Mouse (Mus musculus): Measurements from ENCODE around the gene Arhgap22. TPM values are rescaled to one million over a fixed set of nuclear protein-coding genes. Genes with fewer than 3 reads are reported as not detected.
A peak's percentile ranks its signal among the peaks of the same experiment; 100 is the strongest.

Arhgap22 gene
- total and polyA plus RNA-seq, 2 experiments from 2014 or later, result 1.5 to 4.2 TPM

GRCm38 (mm10) chr14:33287920-33288319 is 74.1 kb downstream of the Arhgap22 start:
- no peak for ATAC-seq (ENCODE audit: insufficient read depth, low read depth)
- 71% methylated on average over 4 of the region's 4 CpGs for whole genome bisulfite sequencing

DNA sequence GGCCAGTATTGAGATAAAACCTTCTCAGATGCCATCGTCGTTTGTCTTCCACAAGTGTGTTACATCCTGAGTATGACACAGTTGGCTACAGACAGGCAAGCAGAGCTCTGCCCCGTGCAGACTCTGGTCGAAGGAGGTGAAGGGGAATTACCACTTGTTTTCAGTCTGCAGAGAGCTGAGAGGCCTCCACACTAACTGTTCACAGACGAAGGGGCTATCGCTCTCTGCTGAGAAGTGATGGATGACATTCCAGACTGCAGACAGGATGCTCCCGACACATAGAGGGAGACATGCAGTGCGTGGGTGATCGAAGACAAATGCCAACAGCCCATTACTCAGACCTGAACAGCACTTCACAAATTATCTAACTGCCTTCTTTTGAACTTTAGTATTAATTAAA is 76.2 kb downstream of the Arhgap22 start:
- Histone ChIP-seq H3K4me2 (ENCODE audit: low read depth, low read length) (no peak overlapping the region), H3K4me1 (ENCODE audit: control insufficient read depth, insufficient read depth) (no peaks in the 10 kb centered on the region), H3K4me3 (ENCODE audit: low read depth, low read length) (no peak overlapping the region), H3K9ac (replicated peaks; ENCODE audit: low read depth, low read length) (no peak overlapping the region), H3K36me3 (replicated peaks; ENCODE audit: control insufficient read depth, insufficient read depth, low read length) (no peaks in the 10 kb centered on the region), H3K27me3 (ENCODE audit: control insufficient read depth, insufficient read depth, low read length) (no peaks in the 10 kb centered on the region), H3K9me3 (replicated peaks; ENCODE audit: control insufficient read depth, low read length) (no peaks in the 10 kb centered on the region), H3K27ac (ENCODE audit: low read depth) (no peak overlapping the region)
- TF ChIP-seq EP300 (IDR thresholded peaks at IDR 0.05; ENCODE audit: low read depth), result no peak
- no peak for TF ChIP-seq CTCF (IDR thresholded peaks at IDR 0.05; ENCODE audit: low read depth)
- WGBS, result 25% methylated on average over 9 of the region's 9 CpGs
- ATAC-seq (ENCODE audit: insufficient read depth, low read depth) (no peak), DNase-seq (ENCODE audit: low spot score) (no peak)

More at GRCm38 (mm10) chr14:33287920-33288319, 74.1 kb downstream of the Arhgap22 start:
- Histone ChIP-seq H3K9me3 (replicated peaks; ENCODE audit: control insufficient read depth, low read length) (no peaks in the 10 kb centered on the region), H3K4me3 (ENCODE audit: low read depth, low read length) (no peak overlapping the region), H3K9ac (replicated peaks; ENCODE audit: low read depth, low read length) (no peak overlapping the region), H3K36me3 (replicated peaks; ENCODE audit: control insufficient read depth, insufficient read depth, low read length) (no peaks in the 10 kb centered on the region), H3K27ac (ENCODE audit: low read depth) (no peak overlapping the region), H3K4me1 (ENCODE audit: control insufficient read depth, insufficient read depth) (no peaks in the 10 kb centered on the region), H3K4me2 (ENCODE audit: low read depth, low read length) (no peak overlapping the region), H3K27me3 (ENCODE audit: control insufficient read depth, insufficient read depth, low read length) (no peaks in the 10 kb centered on the region)
- TF ChIP-seq CTCF (IDR thresholded peaks at IDR 0.05; ENCODE audit: low read depth), result no peak
- no peak for TF ChIP-seq EP300 (IDR thresholded peaks at IDR 0.05; ENCODE audit: low read depth)
- no peak for DNase-seq (ENCODE audit: low spot score)

- H3K27me3 ChIP-seq (ENCODE audit: control insufficient read depth, insufficient read depth, low read length), result no peaks in the 10 kb centered on the region
- no peak for DNase-seq (ENCODE audit: low spot score)
- H3K9me3 ChIP-seq (replicated peaks; ENCODE audit: control insufficient read depth, low read length), result no peaks in the 10 kb centered on the region
- ATAC-seq (ENCODE audit: insufficient read depth, low read depth), result no peak
- no peak overlapping the region for H3K27ac ChIP-seq (ENCODE audit: low read depth)
- WGBS, result 58% methylated on average over 1 of the region's 1 CpGs
- H3K4me2 ChIP-seq (ENCODE audit: low read depth, low read length), result no peak overlapping the region
- TF ChIP-seq CTCF (IDR thresholded peaks at IDR 0.05; ENCODE audit: low read depth) (no peak), EP300 (IDR thresholded peaks at IDR 0.05; ENCODE audit: low read depth) (no peak)
- no peaks in the 10 kb centered on the region for H3K4me1 ChIP-seq (ENCODE audit: control insufficient read depth, insufficient read depth)
- no peak overlapping the region for H3K9ac ChIP-seq (replicated peaks; ENCODE audit: low read depth, low read length)
- H3K4me3 ChIP-seq (ENCODE audit: low read depth, low read length), result no peak overlapping the region
- H3K36me3 ChIP-seq (replicated peaks; ENCODE audit: control insufficient read depth, insufficient read depth, low read length), result no peaks in the 10 kb centered on the region
These were observed 80.7 kb downstream of the Arhgap22 start for GRCm38 (mm10) chr14:33294488-33294887.

- TF ChIP-seq CTCF (IDR thresholded peaks at IDR 0.05; ENCODE audit: low read depth), result no peak
- Histone ChIP-seq H3K4me2 (ENCODE audit: low read depth, low read length) (no peak overlapping the region), H3K27ac (ENCODE audit: low read depth) (no peak overlapping the region), H3K4me1 (ENCODE audit: control insufficient read depth, insufficient read depth) (no peaks in the 10 kb centered on the region), H3K36me3 (replicated peaks; ENCODE audit: control insufficient read depth, insufficient read depth, low read length) (no peaks in the 10 kb centered on the region), H3K27me3 (ENCODE audit: control insufficient read depth, insufficient read depth, low read length) (no peaks in the 10 kb centered on the region), H3K9ac (replicated peaks; ENCODE audit: low read depth, low read length) (no peak overlapping the region), H3K9me3 (replicated peaks; ENCODE audit: control insufficient read depth, low read length) (no peaks in the 10 kb centered on the region), H3K4me3 (ENCODE audit: low read depth, low read length) (no peak overlapping the region)
- DNase-seq (ENCODE audit: low spot score) (no peak), ATAC-seq (ENCODE audit: insufficient read depth, low read depth) (no peak)
- 82% methylated on average over 16 of the region's 16 CpGs for WGBS
These were observed 83.0 kb downstream of the Arhgap22 start for GRCm38 (mm10) chr14:33296698-33297341.

- H3K27me3 ChIP-seq (ENCODE audit: control insufficient read depth, insufficient read depth, low read length), result no peaks in the 10 kb centered on the region
- DNase-seq (ENCODE audit: low spot score) (no peak), ATAC-seq (ENCODE audit: insufficient read depth, low read depth) (no peak)
- 73% methylated on average over 2 of the region's 2 CpGs for WGBS
- no peak overlapping the region for H3K27ac ChIP-seq (ENCODE audit: low read depth)
- no peak overlapping the region for H3K4me3 ChIP-seq (ENCODE audit: low read depth, low read length)
- no peaks in the 10 kb centered on the region for H3K36me3 ChIP-seq (replicated peaks; ENCODE audit: control insufficient read depth, insufficient read depth, low read length)
- H3K9me3 ChIP-seq (replicated peaks; ENCODE audit: control insufficient read depth, low read length), result no peaks in the 10 kb centered on the region
- 0 out of 2 replicates have a peak, but pooled peaks cover 4% of the 10 kb centered on the region for H3K4me1 ChIP-seq (ENCODE audit: control insufficient read depth, insufficient read depth)
- H3K9ac ChIP-seq (replicated peaks; ENCODE audit: low read depth, low read length), result no peak overlapping the region
- H3K4me2 ChIP-seq (ENCODE audit: low read depth, low read length), result no peak overlapping the region
- no peak for TF ChIP-seq CTCF (IDR thresholded peaks at IDR 0.05; ENCODE audit: low read depth)
- TF ChIP-seq EP300 (IDR thresholded peaks at IDR 0.05; ENCODE audit: low read depth), result no peak
These were observed 86.8 kb downstream of the Arhgap22 start for GRCm38 (mm10) chr14:33300591-33300990.

DNA sequence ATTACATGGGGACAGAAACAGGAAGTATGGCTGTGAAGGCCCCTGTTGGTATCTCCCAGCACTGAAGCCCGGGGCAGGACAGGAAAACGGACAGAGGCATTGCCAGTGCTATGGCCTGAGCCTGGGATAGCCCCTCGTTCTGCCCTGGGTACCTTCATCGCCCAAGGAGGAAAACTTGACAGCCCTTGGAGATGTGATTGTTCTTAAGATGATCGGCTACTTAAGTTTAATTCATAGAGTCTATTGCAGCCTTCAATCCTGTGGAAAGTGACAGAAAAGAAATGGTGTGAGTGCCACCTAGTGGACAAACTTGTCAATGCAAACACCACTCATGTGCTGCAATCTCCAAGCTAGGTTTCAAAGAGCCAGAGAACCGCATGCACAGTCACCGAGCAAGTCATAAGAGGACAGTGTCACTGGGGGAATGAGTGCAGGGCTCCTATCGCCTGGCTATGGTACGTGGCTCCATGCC is 89.6 kb downstream of the Arhgap22 start:
- Histone ChIP-seq H3K27me3 (ENCODE audit: control insufficient read depth, insufficient read depth, low read length) (no peaks in the 10 kb centered on the region), H3K9ac (replicated peaks; ENCODE audit: low read depth, low read length) (no peak overlapping the region), H3K4me3 (ENCODE audit: low read depth, low read length) (no peak overlapping the region), H3K4me1 (ENCODE audit: control insufficient read depth, insufficient read depth) (peaks cover 10% of the 10 kb centered on the region; the same call in 1 of the 2 replicates), H3K9me3 (replicated peaks; ENCODE audit: control insufficient read depth, low read length) (no peaks in the 10 kb centered on the region), H3K4me2 (ENCODE audit: low read depth, low read length) (no peak overlapping the region), H3K36me3 (replicated peaks; ENCODE audit: control insufficient read depth, insufficient read depth, low read length) (no peaks in the 10 kb centered on the region), H3K27ac (ENCODE audit: low read depth) (no peak overlapping the region)
- WGBS, result 22% methylated on average over 9 of the region's 9 CpGs
- peak; percentile 63 for ATAC-seq (ENCODE audit: insufficient read depth, low read depth)
- TF ChIP-seq CTCF (IDR thresholded peaks at IDR 0.05; ENCODE audit: low read depth), result peak; percentile 90
- no peak for TF ChIP-seq EP300 (IDR thresholded peaks at IDR 0.05; ENCODE audit: low read depth)
- DNase-seq (ENCODE audit: low spot score), result peak; percentile 70
